Mouse (Mus musculus): ENCODE results near the gene Asah2. TPM values are rescaled to one million over a fixed set of nuclear protein-coding genes. Genes with fewer than 3 reads are reported as not detected.

Asah2 gene
- polyA plus RNA-seq, 1 experiment from 2014 or later: 4.4 TPM

DNA sequence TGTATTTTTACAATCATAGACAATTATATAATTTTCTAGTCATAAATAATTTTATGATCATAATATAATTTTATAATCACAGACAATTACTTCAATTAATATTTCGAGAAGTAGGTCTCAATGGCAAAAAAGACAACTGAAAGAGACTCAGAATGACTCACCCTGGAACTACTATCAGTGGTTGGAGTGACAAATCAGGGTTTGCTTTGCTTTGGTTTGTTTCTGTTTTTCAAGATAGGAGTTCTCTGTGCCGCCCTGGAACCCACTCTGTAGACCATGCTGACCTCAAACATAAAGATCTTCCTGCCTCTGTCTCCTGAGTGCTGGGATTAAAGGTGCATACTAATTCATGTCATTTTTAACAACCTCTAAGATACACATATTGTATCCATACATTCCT, 37.7 kb downstream of the Asah2 start:
- Histone ChIP-seq H3K27ac (replicated peaks) (no peak overlapping the region; the same call in 1 of the 2 replicates), H3K4me3 (ENCODE audit: low read depth, low read length) (no peak overlapping the region), H3K36me3 (ENCODE audit: control insufficient read depth, insufficient read depth, low read length) (no peaks in the 10 kb centered on the region), H3K9me3 (ENCODE audit: control insufficient read depth, low read length) (no peaks in the 10 kb centered on the region), H3K9ac (ENCODE audit: low read length) (no peak overlapping the region), H3K27me3 (ENCODE audit: control insufficient read depth, insufficient read depth, low read length) (no peaks in the 10 kb centered on the region), H3K4me1 (replicated peaks; ENCODE audit: control insufficient read depth, insufficient read depth) (no peaks in the 10 kb centered on the region), H3K4me2 (replicated peaks; ENCODE audit: low read depth) (no peak overlapping the region)
- ATAC-seq (ENCODE audit: low FRiP score, low TSS enrichment) (no peak), DNase-seq (ENCODE audit: low spot score) (no peak)
- no peak for TF ChIP-seq CTCF (IDR thresholded peaks at IDR 0.05; ENCODE audit: low read depth)
- TF ChIP-seq EP300 (optimal IDR thresholded peaks at IDR 0.05): no peak
- WGBS: 55% methylated on average over 2 of the region's 2 CpGs

DNA sequence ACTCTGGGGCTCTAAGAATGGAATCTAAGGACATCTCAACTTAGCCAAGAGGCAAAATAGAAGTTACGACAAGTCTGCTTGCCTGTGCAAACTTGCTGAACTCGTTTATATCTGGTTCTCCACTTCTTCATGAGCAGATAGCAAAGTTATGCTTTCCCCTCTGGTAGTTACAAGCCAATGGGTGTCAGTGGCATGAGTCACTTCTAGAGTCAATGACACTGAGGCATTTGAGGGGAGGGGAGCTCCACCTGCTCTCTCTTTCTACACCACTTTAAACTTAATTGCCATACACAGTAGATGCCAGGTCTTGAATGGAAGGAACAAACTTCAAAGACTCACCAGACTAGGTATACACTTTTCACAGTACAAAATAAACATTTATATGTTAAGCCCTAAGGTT, 38.4 kb downstream of the Asah2 start:
- Histone ChIP-seq H3K36me3 (ENCODE audit: control insufficient read depth, insufficient read depth, low read length) (no peaks in the 10 kb centered on the region), H3K9me3 (ENCODE audit: control insufficient read depth, low read length) (no peaks in the 10 kb centered on the region), H3K4me2 (replicated peaks; ENCODE audit: low read depth) (no peak overlapping the region), H3K27ac (replicated peaks) (no peak overlapping the region), H3K4me3 (ENCODE audit: low read depth, low read length) (no peak overlapping the region), H3K9ac (ENCODE audit: low read length) (no peak overlapping the region), H3K4me1 (replicated peaks; ENCODE audit: control insufficient read depth, insufficient read depth) (no peaks in the 10 kb centered on the region), H3K27me3 (ENCODE audit: control insufficient read depth, insufficient read depth, low read length) (no peaks in the 10 kb centered on the region)
- ATAC-seq (ENCODE audit: low FRiP score, low TSS enrichment) (peak; percentile 61), DNase-seq (ENCODE audit: low spot score) (no peak)
- 50% methylated on average over 2 of the region's 2 CpGs for WGBS
- no peak for TF ChIP-seq CTCF (IDR thresholded peaks at IDR 0.05; ENCODE audit: low read depth)
- TF ChIP-seq EP300 (optimal IDR thresholded peaks at IDR 0.05): no peak

DNA sequence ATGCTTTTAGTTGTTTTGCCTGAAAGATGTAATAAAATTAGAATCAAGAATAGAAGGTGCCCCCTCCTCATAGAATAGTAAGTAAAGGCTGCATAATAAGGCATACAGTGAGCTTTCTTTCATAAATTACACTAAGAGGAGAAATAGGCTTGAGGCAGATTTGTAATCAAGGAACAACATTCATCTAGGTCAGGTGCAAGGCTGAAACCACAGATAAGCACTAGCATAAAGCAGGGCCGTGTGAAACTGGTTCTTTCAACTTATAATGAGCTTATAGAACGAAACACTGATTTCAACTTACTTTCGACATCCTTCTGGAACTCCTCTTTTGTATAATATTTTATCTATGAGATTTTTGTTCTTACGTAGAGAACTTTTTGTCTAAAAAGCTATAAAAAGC, 40.3 kb downstream of the Asah2 start:
- H3K27ac ChIP-seq (replicated peaks): no peak overlapping the region
- no peak for DNase-seq (ENCODE audit: low spot score)
- H3K9ac ChIP-seq (ENCODE audit: low read length): no peak overlapping the region
- no peaks in the 10 kb centered on the region for H3K36me3 ChIP-seq (ENCODE audit: control insufficient read depth, insufficient read depth, low read length)
- ATAC-seq (ENCODE audit: low FRiP score, low TSS enrichment): no peak
- no peaks in the 10 kb centered on the region for H3K4me1 ChIP-seq (replicated peaks; ENCODE audit: control insufficient read depth, insufficient read depth)
- no peaks in the 10 kb centered on the region for H3K27me3 ChIP-seq (ENCODE audit: control insufficient read depth, insufficient read depth, low read length)
- TF ChIP-seq EP300 (optimal IDR thresholded peaks at IDR 0.05) (no peak), CTCF (IDR thresholded peaks at IDR 0.05; ENCODE audit: low read depth) (no peak)
- 54% methylated on average over 4 of the region's 4 CpGs for WGBS
- H3K4me2 ChIP-seq (replicated peaks; ENCODE audit: low read depth): no peak overlapping the region
- no peak overlapping the region for H3K4me3 ChIP-seq (ENCODE audit: low read depth, low read length)
- no peaks in the 10 kb centered on the region for H3K9me3 ChIP-seq (ENCODE audit: control insufficient read depth, low read length)

DNA sequence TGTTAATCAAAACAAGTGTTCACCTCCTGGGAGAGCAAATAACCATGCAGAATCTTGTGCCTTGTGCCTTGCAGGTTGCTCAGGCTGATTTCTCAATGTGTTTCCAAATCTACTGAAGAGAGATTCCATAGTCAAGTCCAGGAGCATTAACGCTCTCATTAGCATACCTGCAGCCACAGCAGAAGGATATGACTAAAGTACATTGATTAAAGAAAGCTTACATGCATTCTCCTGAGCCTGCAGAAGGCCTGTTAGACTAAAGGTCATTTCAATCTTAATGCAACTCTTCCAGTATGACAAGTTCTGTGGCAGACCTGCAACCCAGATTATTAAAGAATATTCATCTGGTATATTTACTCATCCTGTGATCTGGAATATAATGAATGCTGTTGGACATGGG, 46.7 kb downstream of the Asah2 start:
- Histone ChIP-seq H3K9me3 (ENCODE audit: control insufficient read depth, low read length) (no peaks in the 10 kb centered on the region), H3K36me3 (ENCODE audit: control insufficient read depth, insufficient read depth, low read length) (no peaks in the 10 kb centered on the region), H3K27me3 (ENCODE audit: control insufficient read depth, insufficient read depth, low read length) (no peaks in the 10 kb centered on the region), H3K27ac (replicated peaks) (no peak overlapping the region), H3K4me2 (replicated peaks; ENCODE audit: low read depth) (no peak overlapping the region), H3K4me3 (ENCODE audit: low read depth, low read length) (no peak overlapping the region), H3K9ac (ENCODE audit: low read length) (no peak overlapping the region), H3K4me1 (replicated peaks; ENCODE audit: control insufficient read depth, insufficient read depth) (no peaks in the 10 kb centered on the region)
- WGBS: 74% methylated on average over 1 of the region's 1 CpGs
- ATAC-seq (ENCODE audit: low FRiP score, low TSS enrichment) (0 out of 2 replicates have a peak, but pooled peaks have one; percentile 32), DNase-seq (ENCODE audit: low spot score) (no peak)
- TF ChIP-seq CTCF (IDR thresholded peaks at IDR 0.05; ENCODE audit: low read depth): no peak

DNA sequence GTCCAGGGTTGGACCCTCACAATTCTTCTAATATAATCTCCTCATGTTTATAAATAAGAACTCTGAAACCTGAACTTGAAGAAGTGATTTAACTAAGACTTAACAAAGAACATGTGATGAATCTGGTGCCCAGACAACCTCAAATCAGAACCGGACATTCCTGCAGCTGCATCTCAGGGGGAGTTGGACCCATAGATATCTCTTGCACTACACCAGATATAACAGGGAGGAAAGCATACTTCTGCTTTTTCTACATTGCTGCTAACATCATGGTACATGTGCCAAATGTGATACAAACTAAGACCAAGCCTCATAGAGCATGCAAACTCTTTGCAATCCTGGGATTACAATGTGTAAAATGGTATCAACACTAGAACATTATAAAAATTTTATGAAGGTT, 51.8 kb downstream of the Asah2 start:
- 85% methylated on average over 1 of the region's 1 CpGs for WGBS
- Histone ChIP-seq H3K27me3 (ENCODE audit: control insufficient read depth, insufficient read depth, low read length) (no peaks in the 10 kb centered on the region), H3K9ac (ENCODE audit: low read length) (no peak overlapping the region), H3K4me2 (replicated peaks; ENCODE audit: low read depth) (no peak overlapping the region), H3K36me3 (ENCODE audit: control insufficient read depth, insufficient read depth, low read length) (no peaks in the 10 kb centered on the region), H3K4me1 (replicated peaks; ENCODE audit: control insufficient read depth, insufficient read depth) (no peaks in the 10 kb centered on the region), H3K27ac (replicated peaks) (no peak overlapping the region), H3K9me3 (ENCODE audit: control insufficient read depth, low read length) (no peaks in the 10 kb centered on the region), H3K4me3 (ENCODE audit: low read depth, low read length) (no peak overlapping the region)
- no peak for TF ChIP-seq EP300 (optimal IDR thresholded peaks at IDR 0.05)
- DNase-seq (ENCODE audit: low spot score) (no peak), ATAC-seq (ENCODE audit: low FRiP score, low TSS enrichment) (no peak)

DNA sequence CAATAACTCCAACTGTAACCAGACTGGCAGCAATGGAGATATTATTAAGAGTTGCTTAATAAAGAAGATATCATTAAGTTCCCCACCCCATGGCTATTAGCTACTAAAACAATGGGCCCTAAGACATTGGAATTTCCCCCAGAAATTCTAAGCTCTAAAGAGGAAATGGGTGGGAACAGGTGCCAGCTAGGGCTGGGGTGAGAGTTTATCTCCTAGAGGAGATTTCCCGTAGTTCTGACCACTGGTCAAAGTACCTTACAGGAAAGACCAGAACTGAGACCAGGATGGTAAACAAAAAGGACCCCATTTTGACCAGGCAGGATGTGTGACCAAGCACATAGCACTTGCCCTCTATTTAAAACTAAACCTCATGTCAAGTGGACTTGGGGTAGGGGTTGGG, 52.3 kb downstream of the Asah2 start:
- no peak for TF ChIP-seq CTCF (IDR thresholded peaks at IDR 0.05; ENCODE audit: low read depth)
- no peak for DNase-seq (ENCODE audit: low spot score)
- no peak overlapping the region for H3K9ac ChIP-seq (ENCODE audit: low read length)
- no peaks in the 10 kb centered on the region for H3K9me3 ChIP-seq (ENCODE audit: control insufficient read depth, low read length)
- no peaks in the 10 kb centered on the region for H3K27me3 ChIP-seq (ENCODE audit: control insufficient read depth, insufficient read depth, low read length)
- no peak overlapping the region for H3K27ac ChIP-seq (replicated peaks)
- WGBS: 52% methylated on average over 1 of the region's 1 CpGs
- no peak overlapping the region for H3K4me3 ChIP-seq (ENCODE audit: low read depth, low read length)
- no peak for ATAC-seq (ENCODE audit: low FRiP score, low TSS enrichment)
- no peaks in the 10 kb centered on the region for H3K4me1 ChIP-seq (replicated peaks; ENCODE audit: control insufficient read depth, insufficient read depth)
- no peaks in the 10 kb centered on the region for H3K36me3 ChIP-seq (ENCODE audit: control insufficient read depth, insufficient read depth, low read length)
- H3K4me2 ChIP-seq (replicated peaks; ENCODE audit: low read depth): no peak overlapping the region

Data from stomach, postnatal 0 days (tissue).